ENCODE assay signal across 19 mouse cellular contexts in genomic region chr1:155412705-155413104, GRCm38 (mm10). TPM values are rescaled to one million over a fixed set of nuclear protein-coding genes. Genes with fewer than 3 reads are reported as not detected.
DNase-seq lines count a peak whose midpoint lies in the region; ATAC-seq lines count a peak whose summit lies in the region.
"Had no signal": no experiment of that assay in that cellular context is flagged by ENCODE, and none has a peak within 500 bp of the region (broad histone marks: within the 10 kb centered on the region; RNA-seq: fewer than 3 reads in every experiment).

No protein-coding gene starts in this region.

- 71% methylated on average over 2 of the region's 2 CpGs for WGBS in neural tube, embryonic 15.5 days

- intact Hi-C loops in heart, postnatal 25 days (cut with DNase I): loop anchor here (2.0 kb wide), 1 partner anchor 118 kb away; no protein-coding TSS in a partner anchor

- no peaks in the 10 kb centered on the region for H3K27me3 ChIP-seq in neural tube, embryonic 15.5 days (replicated peaks)
- H3K27me3 ChIP-seq: embryonic facial prominence, embryonic 13.5 days; forebrain, embryonic 13.5 days; limb, embryonic 13.5 days; lung, embryonic 15.5 days; midbrain, embryonic 15.5 days had no signal

- no peak overlapping the region for H3K4me2 ChIP-seq in neural tube, embryonic 15.5 days
- H3K4me2 ChIP-seq: embryonic facial prominence, embryonic 13.5 days; limb, embryonic 13.5 days; lung, embryonic 15.5 days had no signal

- DNase-seq in heart, adult 8-10 months (ENCODE audit: low spot score): peak; percentile 15
- no peak for DNase-seq in heart, postnatal 25 days (ENCODE audit: low spot score)
- DNase-seq in lung, postnatal 36 days: peak; percentile 35
- DNase-seq in lung, postnatal 14 days: no peak
- DNase-seq in adipocyte (ENCODE audit: low spot score): peak; percentile 78
- DNase-seq in gastrocnemius, adult 8-10 months (ENCODE audit: low spot score in 2 of 2): no peak
- DNase-seq: adrenal gland, adult 8-10 months; cerebellum, postnatal 25 days; gastrocnemius, postnatal 25 days; thymus, postnatal 36 days had no signal

- no peak overlapping the region for H3K4me3 ChIP-seq in neural tube, embryonic 15.5 days (replicated peaks)
- H3K4me3 ChIP-seq: embryonic facial prominence, embryonic 13.5 days; forebrain, embryonic 13.5 days; limb, embryonic 13.5 days; lung, embryonic 15.5 days had no signal

- H3K9me3 ChIP-seq in neural tube, embryonic 15.5 days (replicated peaks): no peaks in the 10 kb centered on the region
- H3K9me3 ChIP-seq: embryonic facial prominence, embryonic 13.5 days; forebrain, embryonic 13.5 days; limb, embryonic 13.5 days; lung, embryonic 15.5 days; midbrain, embryonic 15.5 days had no signal

- peak; percentile 24 for ATAC-seq in megakaryocyte progenitor cell, adult 5-6 weeks (replicated peaks; ENCODE audit: poor library complexity)
- no peak for ATAC-seq in neural tube, embryonic 15.5 days (ENCODE audit: low FRiP score)
- ATAC-seq: CD4-positive, CD25-positive, alpha-beta regulatory T cell, adult 4 months; forebrain, embryonic 13.5 days; hindbrain, embryonic 16.5 days; midbrain, embryonic 15.5 days had no signal

- peaks cover 16% of the 10 kb centered on the region for H3K4me1 ChIP-seq in neural tube, embryonic 15.5 days
- H3K4me1 ChIP-seq: embryonic facial prominence, embryonic 13.5 days had no signal

- no peak overlapping the region for H3K9ac ChIP-seq in neural tube, embryonic 15.5 days (replicated peaks)
- H3K9ac ChIP-seq: embryonic facial prominence, embryonic 13.5 days; forebrain, embryonic 13.5 days; limb, embryonic 13.5 days; lung, embryonic 15.5 days; midbrain, embryonic 15.5 days had no signal

- no peaks in the 10 kb centered on the region for H3K36me3 ChIP-seq in neural tube, embryonic 15.5 days
- H3K36me3 ChIP-seq: embryonic facial prominence, embryonic 13.5 days; limb, embryonic 13.5 days; lung, embryonic 15.5 days; midbrain, embryonic 15.5 days had no signal

- H3K27ac ChIP-seq in neural tube, embryonic 15.5 days (replicated peaks): no peak overlapping the region
- H3K27ac ChIP-seq: embryonic facial prominence, embryonic 13.5 days; forebrain, embryonic 13.5 days; limb, embryonic 13.5 days; lung, embryonic 15.5 days had no signal

RNA-seq across cellular contexts. Expression of gene Xpr1, which starts 4.5 kb away (rescaled TPM):
- total RNA-seq in heart, adult 8-10 months (2022): 10 to 100 TPM; 32.9 to 35.5 (median 34.1) TPM
- total RNA-seq in heart, postnatal 25 days (2021): 10 to 100 TPM; 29.3 to 32.1 TPM
- total RNA-seq in megakaryocyte progenitor cell, adult 5-6 weeks (2015): 38.0 and 38.6 TPM in 2 replicates
- total RNA-seq in megakaryocyte progenitor cell, adult 5-6 weeks (2017): 12.8 and 16.1 TPM in 2 replicates
- 42.0 and 46.7 TPM in 2 replicates for polyA plus RNA-seq in neural tube, embryonic 15.5 days (2015; fragmentation: Nextera tagmentation; extraction: Ambion mirVana)
- 10 to 100 TPM; 54.1 to 93.4 (median 70.7) TPM for total RNA-seq in gastrocnemius, adult 8-10 months (2022)

Comparison
In these comparisons a context has a peak if more than half of its experiments do, and no peak if none do; other contexts are left out.
1. DNase-seq: peak in heart, adult 8-10 months (single experiment), lung, postnatal 36 days (single experiment) and adipocyte (single experiment); none in heart, postnatal 25 days (single experiment), lung, postnatal 14 days (single experiment) and gastrocnemius, adult 8-10 months (0 of 2).